Mouse (Mus musculus): ENCODE data around the gene Map4k1.

- TF ChIP-seq CTCF (IDR thresholded peaks at IDR 0.05; ENCODE audit: control insufficient read depth, insufficient read depth, low read length) (no peak), POLR2A (IDR thresholded peaks at IDR 0.05; ENCODE audit: borderline replicate concordance, control insufficient read depth, low read depth, low read length) (no peak)
Measured at GRCm38 (mm10) chr7:28961584-28961926, 20.3 kb upstream of the Map4k1 start.
